Mouse (Mus musculus): Measurements from ENCODE around the gene Tlcd1. TPM values are rescaled to one million over a fixed set of nuclear protein-coding genes. Genes with fewer than 3 reads are reported as not detected.
A peak's percentile ranks its signal among the peaks of the same experiment; 100 is the strongest.

Tlcd1 gene
- polyA plus RNA-seq, 1 experiment from 2014 or later: 7.0 TPM

DNA sequence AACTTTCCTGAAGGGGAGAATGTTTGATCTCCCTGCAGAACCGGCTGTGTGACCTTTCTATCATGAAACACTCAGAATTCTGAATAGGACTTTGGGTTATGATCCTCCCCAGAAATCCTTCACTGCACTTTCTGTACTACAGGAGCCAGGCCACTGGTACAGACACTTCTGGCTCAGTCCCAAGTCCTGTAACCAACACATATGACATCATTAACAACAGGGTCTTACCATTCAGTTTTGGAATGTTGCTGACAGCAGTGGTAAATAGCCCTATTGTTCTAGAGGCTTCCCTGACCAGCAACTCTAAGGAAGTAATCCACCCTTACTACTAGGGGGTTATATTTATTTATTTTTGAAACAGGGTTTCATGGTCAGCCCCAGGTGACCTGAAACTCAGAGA is 16.6 kb downstream of the Tlcd1 start, which contains the start of gene Proca1:
Gene Proca1 (plus strand): TSS at position 280 of the 400 bp plus-strand sequence.
- H3K4me2 ChIP-seq: peak within 1 kb of the TSS; percentile 48
- H3K9me3 ChIP-seq: no peaks in the 10 kb centered on the region
- WGBS: 91% methylated on average over 1 of the region's 1 CpGs
- peaks cover 32% of the 10 kb centered on the region for H3K36me3 ChIP-seq
- no peak within 1 kb of the TSS for H3K4me3 ChIP-seq
- H3K27me3 ChIP-seq: no peaks in the 10 kb centered on the region
- no peak for ATAC-seq (ENCODE audit: low FRiP score)
- peaks cover 28% of the 10 kb centered on the region for H3K4me1 ChIP-seq (replicated peaks)
- H3K9ac ChIP-seq: no peak within 1 kb of the TSS
- no peak within 1 kb of the TSS for H3K27ac ChIP-seq

DNA sequence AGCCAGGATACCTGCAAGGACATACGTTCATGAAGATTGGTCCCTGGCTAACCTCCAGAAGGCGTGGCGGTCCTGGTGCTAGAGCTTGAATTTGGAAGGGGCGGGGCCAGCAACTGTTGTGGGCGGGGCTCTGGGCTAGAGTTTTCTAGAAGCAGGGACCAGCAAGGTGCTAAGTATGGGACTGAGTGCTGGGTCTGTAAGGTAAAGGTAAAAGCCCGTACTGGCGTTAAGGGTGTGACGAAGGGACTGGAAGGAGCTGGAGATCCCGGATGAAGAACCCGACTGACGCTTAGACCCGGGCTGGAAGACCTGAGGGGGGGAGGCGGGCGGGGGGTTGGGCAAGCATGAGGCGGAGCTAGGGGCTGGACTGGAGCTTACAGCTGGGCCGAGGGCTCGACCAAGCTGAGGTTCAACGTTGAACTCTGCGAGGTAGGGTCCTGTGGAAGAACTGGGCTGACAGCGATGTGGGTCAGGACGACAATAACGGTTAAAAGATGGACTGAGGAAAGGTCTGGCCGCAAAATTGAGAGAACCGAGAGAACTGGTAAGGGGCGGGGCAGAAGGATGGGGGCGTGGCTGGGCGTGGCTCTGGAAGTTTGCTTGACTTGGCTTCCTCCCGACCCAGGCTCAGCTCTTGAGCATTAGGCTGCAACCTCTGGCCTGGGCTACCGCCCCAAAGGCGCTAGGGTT is 18.0 kb downstream of the Tlcd1 start:
- WGBS: 4% methylated on average over 30 of the region's 30 CpGs
- H3K27ac ChIP-seq: no peak overlapping the region
- H3K27me3 ChIP-seq: no peaks in the 10 kb centered on the region
- H3K4me2 ChIP-seq: peak overlapping the region; percentile 48
- no peaks in the 10 kb centered on the region for H3K9me3 ChIP-seq
- H3K9ac ChIP-seq: peak overlapping the region; percentile 49; the same call in 1 of the 2 replicates
- H3K36me3 ChIP-seq: peaks cover 32% of the 10 kb centered on the region
- H3K4me3 ChIP-seq: peak overlapping the region; percentile 32
- ATAC-seq (ENCODE audit: low FRiP score): peak; percentile 57
- peaks cover 21% of the 10 kb centered on the region for H3K4me1 ChIP-seq (replicated peaks)

DNA sequence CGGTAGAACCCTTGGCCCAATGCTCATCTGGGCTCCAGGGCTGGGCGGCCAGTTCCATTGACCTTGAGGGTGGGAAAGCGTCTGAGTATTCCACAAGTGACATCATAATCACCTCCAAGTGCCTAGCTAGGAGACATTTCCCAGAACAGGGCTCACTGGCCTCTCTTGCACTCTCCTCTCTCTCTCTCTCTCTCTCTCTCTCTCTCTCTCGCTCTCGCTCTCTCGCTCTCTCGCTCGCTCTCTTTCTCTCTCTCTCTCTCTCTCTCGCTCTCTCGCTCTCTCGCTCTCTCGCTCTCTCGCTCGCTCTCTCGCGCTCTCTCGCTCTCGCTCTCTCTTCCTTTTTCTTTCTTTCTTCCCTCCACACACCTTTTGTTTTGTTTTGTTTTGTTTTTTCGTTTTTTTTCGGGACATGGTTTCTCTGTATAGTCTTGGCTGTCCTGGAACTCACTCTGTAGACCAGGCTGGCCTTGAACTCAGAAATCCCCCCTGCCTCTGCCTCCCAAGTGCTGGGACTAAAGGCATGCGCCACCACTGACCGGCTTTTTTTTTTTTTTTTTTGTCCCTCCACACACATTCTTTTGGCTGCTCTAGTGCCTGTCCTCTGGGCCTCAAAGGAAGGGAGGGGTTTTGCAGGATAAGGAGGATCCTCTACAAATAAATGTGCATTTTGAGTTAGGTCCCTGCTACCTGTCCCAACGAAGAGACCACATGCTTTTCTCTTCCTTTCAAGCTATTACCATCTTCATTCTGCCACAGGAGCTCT is 18.8 kb downstream of the Tlcd1 start:
- 64% methylated on average over 23 of the region's 23 CpGs for whole genome bisulfite sequencing
- H3K9ac ChIP-seq: no peak overlapping the region; the same call in 1 of the 2 replicates
- H3K4me3 ChIP-seq: peak overlapping the region; percentile 32
- H3K27me3 ChIP-seq: no peaks in the 10 kb centered on the region
- ATAC-seq (ENCODE audit: low FRiP score): 0 out of 2 replicates have a peak, but pooled peaks have one; percentile 37
- H3K9me3 ChIP-seq: no peaks in the 10 kb centered on the region
- H3K36me3 ChIP-seq: peaks cover 32% of the 10 kb centered on the region
- H3K4me1 ChIP-seq (replicated peaks): peaks cover 14% of the 10 kb centered on the region
- H3K27ac ChIP-seq: no peak overlapping the region
- H3K4me2 ChIP-seq: peak overlapping the region; percentile 48

DNA sequence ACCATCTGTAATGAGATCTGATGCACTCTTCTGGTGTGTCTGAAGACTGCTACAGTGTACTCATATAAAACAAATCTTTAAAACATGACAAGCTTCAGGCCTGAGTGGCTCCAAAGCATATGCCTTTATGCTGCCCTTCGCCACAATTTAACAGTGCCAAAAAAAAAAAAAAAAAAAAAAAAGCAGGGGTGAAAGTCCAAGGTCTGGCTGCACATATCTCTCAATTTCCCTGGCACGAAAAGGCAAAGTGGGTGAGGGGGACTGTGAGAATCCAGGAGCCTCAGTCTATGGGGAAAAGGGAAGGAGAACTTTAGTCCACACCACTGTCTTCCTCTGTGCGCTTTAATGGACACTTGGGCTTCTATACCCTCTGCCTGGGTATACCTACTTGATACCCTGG is 25.9 kb downstream of the Tlcd1 start:
- H3K27me3 ChIP-seq: no peaks in the 10 kb centered on the region
- no peak for ATAC-seq (ENCODE audit: low FRiP score)
- H3K9me3 ChIP-seq: no peaks in the 10 kb centered on the region
- H3K9ac ChIP-seq: no peak overlapping the region
- no peak overlapping the region for H3K27ac ChIP-seq
- H3K4me3 ChIP-seq: no peak overlapping the region
- H3K36me3 ChIP-seq: peaks cover 43% of the 10 kb centered on the region
- no peak overlapping the region for H3K4me2 ChIP-seq
- WGBS: 93% methylated on average over 3 of the region's 3 CpGs
- H3K4me1 ChIP-seq (replicated peaks): peaks cover 15% of the 10 kb centered on the region

DNA sequence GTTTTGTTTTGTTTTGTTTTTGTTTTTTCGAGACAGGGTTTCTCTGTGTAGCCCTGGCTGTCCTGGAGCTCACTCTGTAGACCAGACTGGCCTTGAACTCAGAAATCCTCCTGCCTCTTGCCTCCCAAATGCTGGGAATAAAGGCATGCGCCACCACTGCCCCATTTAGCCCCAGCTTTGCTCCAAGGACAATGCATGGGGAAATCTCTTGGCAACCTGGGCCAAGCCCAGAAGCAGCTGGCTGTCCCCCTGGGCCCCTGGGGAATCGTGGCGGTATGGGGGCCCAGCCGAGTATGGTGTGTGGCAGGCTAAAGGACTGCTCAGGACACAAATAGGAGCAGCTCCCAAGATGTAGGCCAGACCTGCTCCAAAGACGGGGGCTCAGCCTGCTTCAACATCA is 27.8 kb downstream of the Tlcd1 start:
- 71% methylated on average over 6 of the region's 6 CpGs for WGBS
- Histone ChIP-seq H3K9me3 (no peaks in the 10 kb centered on the region), H3K27me3 (no peaks in the 10 kb centered on the region), H3K4me1 (replicated peaks) (peaks cover 15% of the 10 kb centered on the region), H3K4me2 (no peak overlapping the region), H3K4me3 (no peak overlapping the region), H3K27ac (no peak overlapping the region), H3K9ac (0 out of 2 replicates have a peak overlapping the region, but pooled peaks have one; percentile 8), H3K36me3 (peaks cover 62% of the 10 kb centered on the region)
- ATAC-seq (ENCODE audit: low FRiP score): no peak

DNA sequence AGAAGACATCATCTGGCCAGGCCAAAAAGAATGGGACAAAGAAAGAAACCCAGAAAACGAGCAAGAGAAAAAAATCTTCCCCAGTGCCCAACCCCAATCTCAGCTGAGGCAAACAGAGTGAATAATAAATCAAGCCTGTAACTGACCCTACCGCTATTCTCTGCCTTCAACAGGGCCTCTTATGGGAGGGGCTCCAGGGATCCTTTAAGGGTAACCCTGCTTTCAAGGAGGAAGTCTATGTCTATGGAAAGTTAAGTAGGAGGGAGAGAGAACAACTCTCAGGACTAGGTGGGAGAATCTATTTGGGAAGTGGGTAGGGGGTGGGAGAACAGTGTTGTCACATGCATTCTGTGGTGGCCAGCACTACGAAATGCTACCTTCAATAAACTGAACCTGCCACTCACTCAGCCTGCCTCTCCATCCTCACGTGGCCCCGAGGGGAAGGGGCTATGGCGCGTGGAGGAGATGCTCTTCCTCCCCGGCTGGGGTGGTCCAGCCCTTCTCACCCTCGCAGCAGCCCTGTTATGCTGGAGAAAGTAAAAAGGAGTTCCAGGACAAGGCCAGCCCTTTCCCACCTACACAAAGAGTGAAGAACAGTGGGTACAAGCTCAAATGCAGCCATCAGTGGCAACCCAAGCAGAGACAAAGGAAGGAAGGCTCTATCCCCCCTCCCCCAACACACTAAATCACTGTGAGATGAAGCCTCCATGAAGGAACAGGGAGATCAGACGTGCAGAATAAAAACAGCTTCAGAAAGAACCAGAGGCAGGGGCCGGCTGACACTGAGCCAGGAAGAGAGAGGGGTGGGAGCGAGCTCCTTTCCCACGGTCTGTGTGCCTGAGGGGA is 29.1 kb downstream of the Tlcd1 start:
- no peak overlapping the region for H3K4me2 ChIP-seq
- peaks cover 15% of the 10 kb centered on the region for H3K4me1 ChIP-seq (replicated peaks)
- peaks cover 75% of the 10 kb centered on the region for H3K36me3 ChIP-seq
- 0 out of 2 replicates have a peak, but pooled peaks have one; percentile 24 for ATAC-seq (ENCODE audit: low FRiP score)
- 55% methylated on average over 13 of the region's 13 CpGs for WGBS
- peak overlapping the region; percentile 80 for H3K27ac ChIP-seq
- no peak overlapping the region for H3K4me3 ChIP-seq
- no peaks in the 10 kb centered on the region for H3K9me3 ChIP-seq
- H3K27me3 ChIP-seq: no peaks in the 10 kb centered on the region
- peak overlapping the region; percentile 15; the same call in 1 of the 2 replicates for H3K9ac ChIP-seq

DNA sequence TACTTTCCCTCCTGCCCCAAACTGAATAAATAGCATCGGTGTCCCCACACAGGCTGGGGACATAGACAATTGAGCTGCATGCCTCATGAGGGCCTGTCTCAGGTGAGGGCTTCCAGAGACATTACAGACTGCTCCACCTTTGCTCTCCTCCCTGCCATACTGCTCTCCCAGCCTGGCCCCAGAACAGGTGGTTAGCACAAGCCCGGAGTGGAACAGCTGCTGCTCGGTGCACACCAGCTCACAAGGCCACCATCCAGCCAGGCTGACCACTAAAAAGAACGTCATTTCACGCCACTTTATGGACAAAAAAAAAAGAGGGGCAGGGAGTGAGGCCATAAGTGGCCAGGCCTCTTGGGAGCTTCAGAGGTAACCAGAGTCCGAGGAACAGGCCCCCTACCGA is 30.7 kb downstream of the Tlcd1 start:
- H3K4me1 ChIP-seq (replicated peaks): peaks cover 15% of the 10 kb centered on the region
- no peak overlapping the region for H3K9ac ChIP-seq
- peaks cover 91% of the 10 kb centered on the region for H3K36me3 ChIP-seq
- no peaks in the 10 kb centered on the region for H3K27me3 ChIP-seq
- 72% methylated on average over 7 of the region's 7 CpGs for WGBS
- H3K4me3 ChIP-seq: no peak overlapping the region
- no peak for ATAC-seq (ENCODE audit: low FRiP score)
- no peak overlapping the region for H3K4me2 ChIP-seq
- H3K27ac ChIP-seq: 0 out of 2 replicates have a peak overlapping the region, but pooled peaks have one; percentile 80
- no peaks in the 10 kb centered on the region for H3K9me3 ChIP-seq

DNA sequence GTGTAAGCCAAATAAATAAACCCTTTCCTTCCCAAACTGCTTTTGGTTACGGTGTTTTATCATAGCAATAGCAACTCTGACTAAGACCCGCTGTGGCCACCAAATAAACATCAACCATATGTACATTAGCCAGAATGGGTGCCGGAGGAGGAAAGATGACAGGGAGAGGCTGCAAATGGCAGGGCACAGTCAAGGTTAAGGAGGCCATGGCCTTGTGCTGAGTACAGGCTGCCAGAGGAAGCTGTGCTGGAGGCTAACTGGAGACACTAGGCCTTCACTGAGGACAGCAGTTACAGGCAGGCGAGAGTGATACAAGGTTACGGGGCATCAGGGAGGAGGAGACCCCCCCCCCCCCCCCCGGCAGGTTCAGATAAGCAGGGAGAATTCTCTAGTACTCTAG is 33.4 kb downstream of the Tlcd1 start:
- no peak overlapping the region for H3K27ac ChIP-seq
- peaks cover 8% of the 10 kb centered on the region for H3K4me1 ChIP-seq (replicated peaks)
- H3K9me3 ChIP-seq: no peaks in the 10 kb centered on the region
- no peak overlapping the region for H3K9ac ChIP-seq
- 94% methylated on average over 6 of the region's 6 CpGs for WGBS
- H3K27me3 ChIP-seq: no peaks in the 10 kb centered on the region
- peaks cover 99% of the 10 kb centered on the region for H3K36me3 ChIP-seq
- H3K4me3 ChIP-seq: no peak overlapping the region
- ATAC-seq (ENCODE audit: low FRiP score): no peak
- H3K4me2 ChIP-seq: no peak overlapping the region

DNA sequence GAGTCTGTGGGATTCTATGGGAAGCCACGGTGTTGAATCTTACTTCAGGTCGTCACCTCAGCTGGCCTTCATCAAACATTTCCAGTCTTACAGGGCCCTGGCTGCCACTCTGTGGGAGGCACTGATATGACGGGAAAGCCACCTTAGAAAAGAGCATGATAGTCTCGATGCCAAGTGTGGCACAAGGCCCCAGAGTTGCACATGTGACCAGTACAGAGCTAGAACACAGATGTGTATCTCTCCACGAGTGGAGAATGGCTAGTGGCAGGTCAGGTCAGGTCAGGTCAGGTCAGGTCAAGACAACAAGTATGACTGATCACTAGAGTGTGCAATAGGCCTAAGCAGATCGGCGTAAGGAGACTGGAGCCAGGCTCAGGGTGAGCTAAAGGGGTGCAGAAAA is 34.1 kb downstream of the Tlcd1 start:
- Histone ChIP-seq H3K27me3 (no peaks in the 10 kb centered on the region), H3K4me2 (no peak overlapping the region), H3K9me3 (no peaks in the 10 kb centered on the region), H3K4me3 (no peak overlapping the region), H3K36me3 (peaks cover 100% of the 10 kb centered on the region), H3K4me1 (replicated peaks) (peaks cover 5% of the 10 kb centered on the region), H3K9ac (no peak overlapping the region), H3K27ac (no peak overlapping the region)
- no peak for ATAC-seq (ENCODE audit: low FRiP score)
- 70% methylated on average over 7 of the region's 7 CpGs for WGBS

DNA sequence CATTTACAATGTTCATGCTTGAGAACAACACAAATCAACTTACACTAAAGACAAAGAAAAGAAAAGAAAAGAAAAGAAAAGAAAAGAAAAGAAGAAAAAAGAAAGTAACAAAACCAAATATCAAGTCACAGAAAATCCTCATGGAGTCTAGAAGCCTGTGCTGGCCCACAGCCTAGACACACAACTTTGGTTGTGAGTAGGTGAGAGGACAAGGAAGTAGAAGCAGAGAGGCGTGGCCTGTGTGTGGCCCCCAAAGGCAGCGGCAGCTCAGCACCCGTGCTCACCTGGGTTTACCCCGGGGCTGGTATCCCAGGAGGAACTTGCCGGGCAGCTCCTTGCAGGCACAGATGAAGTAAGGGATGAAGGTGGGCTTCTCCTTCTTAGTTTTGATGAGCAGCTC is 35.0 kb downstream of the Tlcd1 start:
- ATAC-seq (ENCODE audit: low FRiP score): no peak
- H3K9me3 ChIP-seq: no peaks in the 10 kb centered on the region
- no peak overlapping the region for H3K4me3 ChIP-seq
- WGBS: 94% methylated on average over 5 of the region's 5 CpGs
- H3K36me3 ChIP-seq: peaks cover 100% of the 10 kb centered on the region
- H3K9ac ChIP-seq: no peak overlapping the region
- no peaks in the 10 kb centered on the region for H3K4me1 ChIP-seq (replicated peaks)
- no peaks in the 10 kb centered on the region for H3K27me3 ChIP-seq
- no peak overlapping the region for H3K4me2 ChIP-seq
- H3K27ac ChIP-seq: no peak overlapping the region

DNA sequence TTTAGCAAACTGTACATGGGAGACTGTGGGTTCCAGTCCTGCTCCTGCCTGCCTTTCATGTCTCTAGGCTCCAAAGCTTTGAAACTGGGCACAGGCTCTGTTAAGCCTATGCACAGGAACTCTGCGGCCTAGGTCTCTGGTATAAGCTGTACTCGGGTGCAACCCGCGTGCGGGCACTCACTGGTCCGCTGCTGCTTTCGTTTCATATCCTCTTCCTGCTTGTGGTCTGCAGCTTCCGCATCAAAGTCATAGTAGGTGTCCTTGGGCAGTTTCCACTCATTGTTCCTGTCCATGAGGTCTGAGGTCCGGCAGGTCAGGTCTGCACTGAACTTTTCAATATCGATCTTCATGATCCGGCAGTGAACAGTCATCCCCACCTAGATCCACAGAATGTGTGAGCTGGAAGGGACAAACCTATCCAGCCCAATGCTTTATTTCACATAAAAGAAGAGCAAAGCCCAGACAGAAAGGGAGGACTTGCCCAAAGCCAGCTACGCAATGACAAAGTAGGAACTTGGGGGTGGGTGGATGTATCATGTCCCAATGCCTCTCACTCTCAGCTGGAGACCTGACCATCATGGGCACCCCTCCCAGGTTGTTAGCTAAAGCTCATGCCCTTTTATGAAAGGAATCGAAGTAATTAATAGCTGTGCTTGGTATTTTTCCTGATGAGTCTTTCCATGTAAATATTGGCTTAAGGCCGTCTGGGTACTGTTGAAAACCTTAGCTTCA is 36.7 kb downstream of the Tlcd1 start:
- Histone ChIP-seq H3K4me2 (no peak overlapping the region), H3K9me3 (no peaks in the 10 kb centered on the region), H3K9ac (no peak overlapping the region), H3K36me3 (peaks cover 99% of the 10 kb centered on the region), H3K27ac (no peak overlapping the region), H3K27me3 (no peaks in the 10 kb centered on the region), H3K4me3 (no peak overlapping the region), H3K4me1 (replicated peaks) (no peaks in the 10 kb centered on the region)
- ATAC-seq (ENCODE audit: low FRiP score): no peak
- WGBS: 97% methylated on average over 14 of the region's 14 CpGs
